Mouse (Mus musculus): ENCODE results near the gene Aldh3a2.

DNA sequence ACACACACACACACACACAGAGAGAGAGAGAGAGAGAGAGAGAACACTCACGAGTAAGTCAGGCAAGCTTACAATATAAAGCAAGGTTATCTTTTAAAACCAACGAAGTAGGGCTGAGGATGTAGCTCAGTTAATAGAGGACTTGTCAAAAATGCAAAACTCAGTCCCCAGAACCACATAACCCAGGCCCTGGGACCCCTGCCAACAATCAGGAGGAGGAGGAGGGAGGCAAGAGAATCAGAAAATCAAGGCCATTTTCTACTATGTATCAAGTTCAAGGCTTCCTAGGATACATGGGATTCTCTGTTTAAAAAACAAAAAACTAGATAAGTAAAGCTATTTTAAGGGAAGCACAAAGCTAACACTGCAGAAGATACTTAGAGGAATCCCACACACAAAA, 49.6 kb upstream of the Aldh3a2 start:
- TF ChIP-seq CTCF (IDR thresholded peaks at IDR 0.05; ENCODE audit: borderline replicate concordance, extremely low read depth, insufficient read depth, insufficient read length) (no peak), POLR2A (IDR thresholded peaks at IDR 0.05; ENCODE audit: borderline replicate concordance, extremely low read depth, insufficient read depth, insufficient read length, poor library complexity, severe bottlenecking) (no peak)

Measured in brain, embryonic 14.5 days (tissue).